Mouse (Mus musculus) testis, postnatal 10 days (tissue): ENCODE results near the gene Zbtb8b.
"Not testable (repeated sequence)": the region's sequence is repeated elsewhere in the genome, so short reads cannot be mapped to it uniquely, and the experiment has no call there.

ENCODE experiments used
- DNase-seq: peaks from one replicate; pipeline ENCODE4 v3.0.0; 2021; ENCODE audit warnings: low spot score

The Zbtb8b gene

GRCm38 (mm10) chr4:129415892-129416291 lies 24.8 kb downstream of the Zbtb8b start:
- DNase-seq = no peak

- no peak for DNase-seq
These were observed 29.7 kb downstream of the Zbtb8b start for GRCm38 (mm10) chr4:129410991-129411390.

GRCm38 (mm10) chr4:129410532-129410931 lies 30.1 kb downstream of the Zbtb8b start:
- not testable (repeated sequence) for DNase-seq

- DNase-seq = peak; percentile 77
These were observed 34.2 kb downstream of the Zbtb8b start for GRCm38 (mm10) chr4:129406447-129406846.

GRCm38 (mm10) chr4:129399813-129400212 lies 40.8 kb downstream of the Zbtb8b start:
- no peak for DNase-seq

DNA sequence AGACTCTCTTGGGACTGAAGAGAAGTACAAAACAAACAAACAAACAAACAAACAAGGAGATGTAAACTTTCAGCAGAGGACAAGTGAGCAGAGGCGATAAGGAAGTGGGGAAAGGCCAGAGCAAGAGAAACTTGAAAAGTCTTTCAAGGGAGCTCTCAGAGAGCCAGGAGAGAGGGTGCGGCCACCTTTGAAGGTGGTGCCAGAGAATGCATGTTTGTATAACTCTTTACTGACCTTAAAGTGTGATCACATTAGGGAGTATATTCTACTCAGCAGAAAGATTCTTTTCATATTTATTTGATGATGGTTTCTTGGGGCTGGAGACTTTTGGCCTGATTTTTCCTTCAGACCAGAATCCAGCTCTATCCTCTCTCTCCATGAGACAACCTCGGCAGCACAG lies 43.7 kb downstream of the Zbtb8b start:
- no peak for DNase-seq

GRCm38 (mm10) chr4:129394089-129394870 lies 46.4 kb downstream of the Zbtb8b start:
- no peak for DNase-seq

- no peak for DNase-seq
These were observed 49.6 kb downstream of the Zbtb8b start for GRCm38 (mm10) chr4:129390936-129391557.

DNA sequence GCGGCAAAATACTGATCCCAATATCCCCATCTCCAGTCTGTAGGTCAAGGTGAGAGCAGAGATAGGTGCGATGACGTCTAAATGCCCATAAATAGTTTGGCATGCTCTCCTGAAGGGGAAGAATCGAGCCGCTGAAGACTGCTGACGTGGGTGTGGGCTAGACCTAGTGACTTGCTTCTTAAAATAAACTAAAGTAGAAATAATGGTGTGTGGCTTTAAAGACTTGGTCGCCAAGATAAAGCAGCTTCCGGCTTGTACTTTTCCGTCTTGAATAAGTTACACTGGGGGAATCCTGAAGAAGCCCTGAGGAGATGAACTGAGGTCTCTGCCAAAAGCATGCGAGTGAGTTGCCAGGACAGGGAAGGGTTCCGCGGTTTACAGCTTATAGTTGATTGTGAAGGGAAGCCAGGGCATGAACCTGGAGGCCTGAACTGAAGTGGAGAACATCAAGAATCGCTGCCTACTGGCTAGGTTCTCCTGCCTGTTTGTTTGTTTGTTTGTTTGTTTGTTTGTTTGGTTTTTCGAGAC lies 50.4 kb downstream of the Zbtb8b start:
- DNase-seq = no peak

DNA sequence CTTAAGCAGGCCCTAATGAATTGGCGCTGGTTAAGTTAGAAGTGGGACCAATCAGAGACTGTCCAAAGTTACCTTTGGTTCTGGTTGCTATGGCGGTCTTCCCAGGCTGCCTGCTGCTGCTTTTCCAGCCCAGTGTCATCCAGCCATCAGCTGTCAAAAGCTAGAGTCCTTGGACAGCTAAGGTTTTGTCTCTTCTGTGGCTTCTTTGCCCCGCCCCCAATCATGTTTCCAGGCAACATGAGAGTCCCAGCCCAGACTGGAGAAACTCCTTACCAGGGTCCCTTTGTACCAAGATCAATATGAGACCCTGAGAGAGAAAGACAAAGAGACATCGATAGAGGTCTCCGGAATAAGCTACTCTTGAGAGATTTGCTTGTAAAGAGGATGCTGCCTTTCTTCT lies 52.2 kb downstream of the Zbtb8b start:
- no peak for DNase-seq

DNA sequence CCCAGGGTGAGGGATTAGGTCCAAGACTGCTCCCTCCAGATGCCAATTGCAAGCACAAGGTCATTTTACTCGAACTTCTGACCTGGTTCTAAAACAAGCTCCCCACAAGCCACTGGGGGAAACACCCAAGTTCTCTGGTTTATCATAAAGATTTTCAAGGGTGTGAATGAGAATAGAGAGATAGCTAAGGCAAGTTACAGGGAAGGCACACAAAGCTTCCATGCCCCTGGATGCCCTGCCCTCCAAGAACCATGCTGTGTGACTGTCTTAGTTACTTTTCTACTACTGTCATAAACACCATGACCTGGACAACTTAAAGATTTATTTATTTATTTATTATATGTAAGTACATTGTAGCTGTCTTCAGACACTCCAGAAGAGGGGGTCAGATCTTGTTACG lies 53.7 kb downstream of the Zbtb8b start:
- no peak for DNase-seq

- no peak for DNase-seq
These were observed 54.2 kb downstream of the Zbtb8b start for GRCm38 (mm10) chr4:129386269-129386946.

GRCm38 (mm10) chr4:129385685-129386084 lies 55.0 kb downstream of the Zbtb8b start:
- DNase-seq = no peak

DNA sequence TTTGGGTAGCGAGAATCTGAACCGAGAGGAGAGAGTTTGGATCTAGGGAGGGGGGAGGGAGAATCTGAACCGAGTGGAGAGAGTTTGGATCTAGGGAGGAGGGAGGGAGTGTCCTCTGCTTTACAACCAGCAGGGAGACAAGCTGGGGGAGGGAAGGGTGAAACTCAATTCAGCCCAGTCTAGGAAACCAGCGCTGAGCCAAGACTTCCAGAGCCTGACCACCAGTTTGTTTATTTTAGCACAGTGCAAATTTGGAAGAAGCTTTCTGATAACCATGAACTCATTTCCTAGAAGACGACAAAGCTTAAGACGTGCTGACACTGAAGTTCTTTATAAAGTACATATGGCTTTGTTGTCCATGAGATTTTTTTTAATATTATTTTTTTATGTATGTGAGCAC lies 56.2 kb downstream of the Zbtb8b start:
- no peak for DNase-seq

DNA sequence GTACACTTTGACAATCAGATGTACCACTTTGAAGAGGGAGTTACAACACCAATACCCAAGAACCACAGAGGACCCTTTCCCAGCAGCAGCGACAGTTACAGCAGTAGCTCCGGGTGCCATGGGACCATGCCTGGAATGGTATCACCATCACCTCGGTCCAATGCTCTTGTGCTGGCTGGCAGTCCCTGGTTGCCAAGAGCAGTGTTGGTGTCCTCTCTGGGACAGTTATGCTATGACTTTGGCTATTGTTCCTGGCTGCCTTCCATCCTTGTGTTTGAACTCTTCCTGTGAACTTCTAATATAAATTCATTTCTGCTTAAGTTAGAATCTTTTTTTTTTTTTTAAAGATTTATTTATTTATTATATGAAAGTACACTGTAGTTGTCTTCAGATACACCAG lies 57.1 kb downstream of the Zbtb8b start:
- DNase-seq = no peak

DNA sequence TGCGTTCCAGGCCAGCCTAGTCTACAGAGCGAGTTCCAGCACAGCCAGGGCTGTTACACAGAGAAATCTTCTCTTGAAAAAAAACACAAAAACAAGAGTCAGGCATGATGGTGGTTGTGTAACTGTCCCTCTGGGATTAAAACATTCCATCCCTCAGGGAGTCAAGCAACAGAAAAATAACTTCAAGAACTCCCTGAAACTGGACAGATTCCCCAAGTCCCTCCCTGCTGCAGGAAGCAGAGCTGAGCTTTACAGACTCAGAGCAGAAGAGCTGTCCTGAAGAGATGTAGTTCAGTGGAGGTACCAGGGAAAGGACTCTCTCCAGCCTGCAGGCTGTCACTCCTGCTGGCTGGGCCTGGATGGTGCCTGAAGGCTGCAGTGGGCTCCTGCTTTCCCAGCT lies 58.2 kb downstream of the Zbtb8b start:
- no peak for DNase-seq

DNA sequence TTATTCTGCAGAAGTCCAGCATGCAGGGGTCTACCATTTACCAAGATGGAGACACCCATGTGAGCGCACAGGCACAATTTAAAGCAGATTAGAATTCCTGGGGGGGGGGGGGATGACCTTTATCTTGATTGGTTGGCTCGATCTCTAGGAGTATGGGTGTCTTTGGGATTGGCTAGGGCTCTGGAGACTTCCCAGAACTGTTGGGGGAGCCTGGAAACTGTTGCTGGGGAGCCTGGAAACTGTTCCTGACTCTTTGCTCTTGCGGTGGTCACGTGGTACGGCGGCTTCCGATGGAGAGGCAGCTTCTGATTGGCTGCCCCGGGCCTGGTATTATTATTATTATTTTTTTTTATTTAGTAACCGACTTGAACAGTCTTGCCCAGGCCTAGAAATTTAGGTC lies 58.6 kb downstream of the Zbtb8b start:
- DNase-seq = no peak

GRCm38 (mm10) chr4:129381148-129381547 lies 59.5 kb downstream of the Zbtb8b start:
- DNase-seq = no peak

- no peak for DNase-seq
These were observed 60.8 kb downstream of the Zbtb8b start for GRCm38 (mm10) chr4:129379805-129380204.

GRCm38 (mm10) chr4:129377601-129378390 lies 62.9 kb downstream of the Zbtb8b start, which contains the start of gene Zbtb8a:
TSS of gene Zbtb8a (minus strand) at chr4:129378116.
- peak; percentile 75 for DNase-seq

GRCm38 (mm10) chr4:129376961-129377545 lies 63.6 kb downstream of the Zbtb8b start:
- DNase-seq = peak; percentile 67

DNA sequence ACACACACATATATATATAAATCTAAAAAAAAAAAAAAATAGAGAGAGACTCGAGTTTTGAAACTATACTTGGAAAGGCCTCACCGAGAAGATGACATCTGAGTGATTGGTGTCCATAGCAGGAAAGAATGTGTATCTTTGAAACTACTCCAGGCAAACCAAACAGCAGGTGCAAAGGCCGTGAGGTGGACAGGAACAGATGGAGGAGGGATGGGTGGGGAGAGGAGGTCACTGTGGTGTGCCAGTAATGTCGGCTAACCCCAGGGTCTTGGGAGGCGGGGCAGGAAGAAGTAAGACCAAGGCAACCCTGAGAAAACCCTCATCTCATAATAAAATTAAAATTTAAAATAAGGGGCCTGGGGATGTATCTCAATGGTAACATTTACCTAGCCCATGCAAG lies 64.8 kb downstream of the Zbtb8b start:
- no peak for DNase-seq
